Mouse (Mus musculus): Measurements from ENCODE around the gene Cbfa2t3. TPM values are rescaled to one million over a fixed set of nuclear protein-coding genes. Genes with fewer than 3 reads are reported as not detected.

Gene Cbfa2t3
- polyA plus RNA-seq, 1 experiment from 2014 or later, result 3.6 TPM

DNA sequence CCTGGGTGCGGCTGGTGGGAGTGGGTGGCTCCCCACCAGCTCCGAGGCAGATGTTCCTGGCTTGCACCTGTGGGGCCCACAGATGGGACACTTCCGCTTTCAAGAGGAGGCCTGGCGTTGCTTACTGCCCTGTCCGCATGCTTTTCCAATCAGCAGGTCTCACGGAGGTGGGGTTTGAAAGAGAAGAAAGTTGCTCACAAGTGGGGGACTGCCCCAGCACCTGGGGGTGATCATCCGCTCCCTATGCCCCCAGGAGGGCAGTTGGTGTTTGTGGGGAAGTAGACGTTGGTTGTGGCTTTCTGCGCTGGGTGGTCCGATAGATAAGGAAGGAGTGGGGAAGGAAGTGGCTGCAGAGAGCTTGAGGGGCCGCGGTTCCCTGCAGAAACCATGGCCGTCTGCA, 1.7 kb upstream of the Cbfa2t3 start:
- Histone ChIP-seq H3K4me2 (no peak overlapping the region), H3K9me3 (replicated peaks) (no peaks in the 10 kb centered on the region), H3K9ac (no peak overlapping the region), H3K27me3 (no peaks in the 10 kb centered on the region), H3K36me3 (no peaks in the 10 kb centered on the region), H3K27ac (no peak overlapping the region), H3K4me3 (replicated peaks) (no peak overlapping the region), H3K4me1 (peaks cover 16% of the 10 kb centered on the region)
- 75% methylated on average over 13 of the region's 13 CpGs for WGBS
- ATAC-seq (replicated peaks; ENCODE audit: low FRiP score), result no peak

DNA sequence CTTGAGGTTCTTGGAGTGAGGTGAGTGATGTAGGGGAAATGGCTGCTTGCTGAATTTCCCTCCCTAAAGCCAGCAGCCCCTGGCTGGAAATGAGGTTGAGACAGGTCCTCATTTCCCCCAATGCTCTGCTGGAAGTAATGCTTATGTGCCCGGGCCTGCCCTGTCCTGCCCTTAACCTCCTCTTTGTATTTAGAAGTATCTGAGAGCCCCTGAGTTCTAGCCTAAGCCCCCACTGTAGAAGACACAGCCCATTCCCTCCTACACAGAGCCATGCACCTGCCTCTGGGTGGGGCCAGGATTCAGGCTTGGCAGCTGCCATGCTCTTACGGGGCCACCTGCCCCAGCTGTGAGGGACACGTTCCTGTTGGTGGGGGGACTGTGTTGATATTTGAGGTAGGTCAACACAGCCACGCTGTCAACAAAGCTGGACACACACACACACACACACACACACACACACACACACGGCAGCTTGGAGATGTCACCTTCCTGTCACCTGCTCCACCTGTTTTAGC, 598 bp downstream of the Cbfa2t3 start:
- Histone ChIP-seq H3K9ac (no peak overlapping the region), H3K4me2 (peak overlapping the region; percentile 41), H3K9me3 (replicated peaks) (no peaks in the 10 kb centered on the region), H3K36me3 (no peaks in the 10 kb centered on the region), H3K27ac (no peak overlapping the region), H3K4me1 (peaks cover 16% of the 10 kb centered on the region), H3K27me3 (no peaks in the 10 kb centered on the region), H3K4me3 (replicated peaks) (peak overlapping the region; percentile 21)
- ATAC-seq (replicated peaks; ENCODE audit: low FRiP score), result no peak
- 72% methylated on average over 5 of the region's 5 CpGs for WGBS

DNA sequence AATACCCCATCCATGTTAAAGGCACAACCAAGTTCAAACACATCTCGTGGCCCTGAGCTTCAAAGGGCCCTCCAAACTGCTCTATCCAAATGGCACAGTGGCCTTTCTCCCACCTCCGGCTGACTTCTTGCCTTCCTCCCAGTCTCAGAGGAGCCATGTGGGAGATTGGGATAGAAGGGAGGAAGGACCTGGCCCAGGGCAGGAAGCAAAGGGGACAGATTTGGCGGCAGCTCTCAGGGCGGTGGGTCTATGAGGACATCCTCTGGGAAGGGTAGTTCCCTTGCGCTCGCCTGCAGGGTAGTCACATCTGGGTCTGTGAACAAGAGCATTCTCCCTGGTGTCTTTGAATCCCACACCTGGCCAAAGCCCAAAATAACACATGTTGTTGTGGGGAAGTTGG, 1.3 kb downstream of the Cbfa2t3 start:
- no peaks in the 10 kb centered on the region for H3K36me3 ChIP-seq
- H3K4me3 ChIP-seq (replicated peaks), result peak overlapping the region; percentile 21
- ATAC-seq (replicated peaks; ENCODE audit: low FRiP score), result no peak
- peak overlapping the region; percentile 41 for H3K4me2 ChIP-seq
- no peak overlapping the region for H3K27ac ChIP-seq
- WGBS, result 58% methylated on average over 6 of the region's 6 CpGs
- no peaks in the 10 kb centered on the region for H3K27me3 ChIP-seq
- H3K9ac ChIP-seq, result no peak overlapping the region
- H3K9me3 ChIP-seq (replicated peaks), result no peaks in the 10 kb centered on the region
- peaks cover 16% of the 10 kb centered on the region for H3K4me1 ChIP-seq

DNA sequence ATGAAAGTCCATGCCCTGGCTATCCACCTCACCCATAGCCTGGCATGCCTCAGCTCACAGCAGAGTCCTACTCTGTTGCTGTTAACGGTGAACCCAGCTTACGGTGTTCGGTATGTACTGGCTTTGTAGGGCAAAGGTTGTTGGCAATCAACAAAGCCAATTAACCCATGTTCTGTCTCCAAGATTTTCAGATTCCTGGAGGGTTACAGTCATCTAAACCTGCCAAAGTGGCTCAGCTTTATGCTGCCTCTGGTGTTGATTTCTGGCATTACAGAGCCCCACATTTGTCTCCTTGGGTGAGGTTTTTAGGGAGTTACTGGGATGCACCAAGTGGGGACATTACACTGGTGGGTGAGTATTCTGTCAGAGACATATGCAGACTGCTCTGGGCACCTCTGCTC, 1.7 kb downstream of the Cbfa2t3 start:
- no peak for ATAC-seq (replicated peaks; ENCODE audit: low FRiP score)
- 65% methylated on average over 3 of the region's 3 CpGs for WGBS
- Histone ChIP-seq H3K36me3 (no peaks in the 10 kb centered on the region), H3K4me1 (peaks cover 16% of the 10 kb centered on the region), H3K4me2 (peak overlapping the region; percentile 41; the same call in 1 of the 2 replicates), H3K9ac (no peak overlapping the region), H3K4me3 (replicated peaks) (peak overlapping the region; percentile 21; the same call in 1 of the 2 replicates), H3K9me3 (replicated peaks) (no peaks in the 10 kb centered on the region), H3K27ac (no peak overlapping the region), H3K27me3 (no peaks in the 10 kb centered on the region)

DNA sequence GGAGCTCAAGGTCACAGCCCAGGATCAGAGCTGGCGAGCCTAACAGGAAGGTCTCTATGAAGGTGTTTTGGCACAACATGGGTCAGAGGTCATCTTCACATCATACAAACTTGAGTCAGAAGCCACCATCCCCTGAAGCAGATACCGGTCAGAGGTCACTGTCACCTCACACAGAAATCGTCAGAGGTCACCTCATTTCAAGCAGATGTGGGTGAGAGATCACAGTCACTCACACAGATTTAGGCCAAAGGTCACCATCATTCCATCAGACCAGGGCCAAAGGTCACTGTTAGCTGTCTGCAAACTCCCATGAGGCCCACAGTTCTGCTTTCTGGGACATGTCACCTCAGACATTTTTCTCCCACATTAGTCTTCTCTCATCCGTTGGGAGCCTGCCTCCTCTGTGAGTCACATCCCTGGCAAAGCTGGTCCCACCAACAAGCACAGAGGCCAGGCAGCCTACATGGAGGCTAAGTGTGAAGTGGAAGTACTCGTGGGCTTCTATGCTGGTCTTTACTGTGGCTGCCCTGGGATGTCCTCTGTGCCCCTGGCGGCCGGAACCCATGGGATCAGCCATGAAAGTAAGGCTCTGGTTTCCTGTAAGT, 3.4 kb downstream of the Cbfa2t3 start:
- Histone ChIP-seq H3K27me3 (no peaks in the 10 kb centered on the region), H3K9ac (no peak overlapping the region), H3K4me2 (no peak overlapping the region), H3K4me3 (replicated peaks) (no peak overlapping the region), H3K9me3 (replicated peaks) (no peaks in the 10 kb centered on the region), H3K36me3 (no peaks in the 10 kb centered on the region), H3K4me1 (peaks cover 13% of the 10 kb centered on the region), H3K27ac (no peak overlapping the region)
- WGBS, result 52% methylated on average over 7 of the region's 7 CpGs
- ATAC-seq (replicated peaks; ENCODE audit: low FRiP score), result no peak

DNA sequence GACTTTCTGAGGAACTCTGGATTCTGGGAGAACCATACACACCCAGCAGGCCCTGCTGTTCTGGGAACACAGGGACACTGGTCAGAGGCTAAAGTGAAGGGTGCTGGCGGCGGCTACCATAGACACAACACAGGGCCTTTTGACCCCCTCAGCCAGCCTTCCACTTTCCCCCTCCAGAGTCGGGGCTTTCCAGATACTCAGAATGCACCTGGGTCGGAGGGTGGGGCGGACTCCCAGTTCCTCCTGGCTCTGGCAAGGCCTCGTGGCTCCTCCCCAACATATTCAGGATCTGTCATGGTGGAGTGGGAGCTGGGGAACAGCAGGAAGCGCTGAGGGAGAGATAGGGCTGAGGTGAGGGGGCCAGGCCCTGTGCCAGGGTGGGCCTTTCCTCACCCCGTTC, 6.8 kb downstream of the Cbfa2t3 start:
- 69% methylated on average over 8 of the region's 8 CpGs for WGBS
- no peak for ATAC-seq (replicated peaks; ENCODE audit: low FRiP score)
- H3K27ac ChIP-seq, result no peak overlapping the region

DNA sequence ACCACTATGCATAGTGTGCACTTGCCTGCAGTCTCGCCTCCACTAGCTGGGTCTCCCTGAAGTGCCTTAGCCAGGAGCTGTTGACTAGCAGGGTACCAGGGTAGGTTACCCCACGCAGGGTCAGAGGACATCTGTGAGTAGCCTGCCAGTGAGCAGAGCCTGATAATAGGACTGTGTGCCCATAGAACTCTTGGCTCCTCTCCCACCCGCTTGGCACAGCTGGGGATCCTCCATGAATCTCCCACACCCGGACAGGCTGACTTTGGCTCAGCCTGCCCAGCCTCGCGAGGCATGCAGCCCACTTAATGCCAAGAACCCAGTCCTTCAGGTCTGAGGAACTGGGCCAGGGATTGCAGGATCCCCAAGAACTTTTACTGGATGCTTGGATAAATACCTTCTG, 7.9 kb downstream of the Cbfa2t3 start:
- ATAC-seq (replicated peaks; ENCODE audit: low FRiP score), result no peak
- Histone ChIP-seq H3K36me3 (no peaks in the 10 kb centered on the region), H3K27ac (no peak overlapping the region), H3K9me3 (replicated peaks) (no peaks in the 10 kb centered on the region), H3K4me1 (0 out of 2 replicates have a peak, but pooled peaks cover 2% of the 10 kb centered on the region), H3K4me3 (replicated peaks) (no peak overlapping the region), H3K27me3 (peaks cover 19% of the 10 kb centered on the region), H3K9ac (no peak overlapping the region), H3K4me2 (no peak overlapping the region)
- WGBS, result 79% methylated on average over 6 of the region's 6 CpGs

More for the DNA sequence above, 6.8 kb downstream of the Cbfa2t3 start:
- Histone ChIP-seq H3K4me2 (no peak overlapping the region), H3K4me3 (replicated peaks) (no peak overlapping the region), H3K4me1 (0 out of 2 replicates have a peak, but pooled peaks cover 2% of the 10 kb centered on the region), H3K36me3 (no peaks in the 10 kb centered on the region), H3K27me3 (peaks cover 8% of the 10 kb centered on the region), H3K9ac (no peak overlapping the region), H3K9me3 (replicated peaks) (no peaks in the 10 kb centered on the region)

DNA sequence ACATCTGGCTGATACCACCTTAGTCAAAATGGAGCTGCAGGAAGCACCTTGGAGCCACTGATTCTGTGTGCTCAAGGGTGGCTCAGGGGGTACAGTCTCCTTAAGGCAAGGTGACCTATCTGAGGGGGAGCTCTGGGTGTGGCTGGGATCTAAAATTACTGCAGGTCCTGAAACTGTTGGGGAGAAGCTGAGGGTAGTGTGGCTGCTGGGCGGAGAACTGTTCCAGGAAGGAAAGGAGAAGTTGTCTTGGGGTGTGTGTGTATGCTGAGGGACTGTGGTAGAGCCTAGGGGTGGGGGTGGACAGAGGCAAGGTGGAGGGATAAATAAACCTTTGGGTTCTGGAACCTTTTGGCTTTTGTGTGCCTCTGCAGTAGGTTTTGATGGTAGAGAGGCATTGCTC, 9.6 kb downstream of the Cbfa2t3 start:
- 88% methylated on average over 1 of the region's 1 CpGs for WGBS
- no peak overlapping the region for H3K27ac ChIP-seq
- H3K9ac ChIP-seq, result no peak overlapping the region
- no peak overlapping the region for H3K4me3 ChIP-seq (replicated peaks)
- H3K4me2 ChIP-seq, result no peak overlapping the region
- no peak for ATAC-seq (replicated peaks; ENCODE audit: low FRiP score)
- no peaks in the 10 kb centered on the region for H3K36me3 ChIP-seq
- H3K27me3 ChIP-seq, result peaks cover 36% of the 10 kb centered on the region
- H3K4me1 ChIP-seq, result no peaks in the 10 kb centered on the region
- H3K9me3 ChIP-seq (replicated peaks), result no peaks in the 10 kb centered on the region

DNA sequence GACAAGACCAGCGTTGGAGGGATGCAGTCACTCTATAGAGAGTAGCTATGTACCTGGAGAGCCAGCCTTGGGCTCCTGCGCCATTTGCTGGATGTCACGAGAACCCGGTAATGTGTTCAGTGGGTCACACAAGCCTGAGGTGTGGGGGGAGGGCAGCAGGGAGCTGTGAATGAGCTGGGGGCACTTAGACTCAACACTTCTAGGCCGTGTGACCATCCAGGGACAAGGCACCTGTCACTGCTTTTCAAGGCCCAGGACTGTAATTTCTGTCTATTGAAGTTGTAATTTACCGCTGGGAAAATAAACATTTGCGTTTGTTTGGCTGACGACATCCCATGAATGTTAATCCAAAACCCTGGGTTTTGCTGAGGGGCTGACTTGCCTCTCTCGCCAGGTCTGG, 12.0 kb downstream of the Cbfa2t3 start:
- 70% methylated on average over 9 of the region's 9 CpGs for WGBS
- Histone ChIP-seq H3K36me3 (no peaks in the 10 kb centered on the region), H3K4me1 (no peaks in the 10 kb centered on the region), H3K4me3 (replicated peaks) (no peak overlapping the region), H3K9ac (no peak overlapping the region), H3K9me3 (replicated peaks) (no peaks in the 10 kb centered on the region), H3K27ac (no peak overlapping the region), H3K4me2 (no peak overlapping the region), H3K27me3 (peaks cover 51% of the 10 kb centered on the region)
- no peak for ATAC-seq (replicated peaks; ENCODE audit: low FRiP score)

DNA sequence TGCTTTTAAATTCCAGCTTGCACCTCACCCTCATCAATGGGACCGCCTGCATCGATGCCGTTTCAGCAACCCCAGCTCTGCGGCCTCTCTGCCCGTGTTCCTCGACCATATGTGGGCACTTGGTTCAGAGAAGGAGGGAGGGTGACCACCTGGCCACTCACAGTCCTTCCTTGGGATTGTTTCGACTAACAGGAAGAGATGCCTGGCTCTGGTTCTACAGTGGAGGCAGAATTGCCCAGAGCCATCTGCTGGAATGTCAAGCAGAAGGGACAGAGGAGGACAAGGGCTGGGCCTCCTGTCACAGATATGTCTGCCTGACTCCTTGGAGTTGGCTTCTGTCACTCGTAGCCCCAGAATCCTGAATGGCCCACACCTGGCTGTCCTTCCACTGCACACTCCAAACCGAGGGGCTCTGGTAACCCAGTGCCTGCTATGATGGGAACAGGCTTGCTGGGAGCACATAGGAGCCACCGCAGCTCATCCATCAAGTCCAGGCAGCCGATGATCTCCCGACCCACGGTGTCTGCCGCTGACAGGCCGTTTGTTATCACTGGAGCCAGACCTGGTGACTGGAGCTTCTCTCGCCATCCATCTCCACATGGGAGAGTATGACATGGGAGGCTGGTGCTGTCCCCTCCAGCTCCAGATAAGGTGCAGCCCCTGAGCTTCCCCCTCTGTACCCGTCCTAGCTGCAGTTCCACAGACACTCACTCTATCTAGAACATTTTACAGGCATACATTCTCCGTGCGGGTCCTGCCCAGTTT, 13.6 kb downstream of the Cbfa2t3 start:
- WGBS, result 49% methylated on average over 19 of the region's 19 CpGs
- no peak overlapping the region for H3K27ac ChIP-seq
- H3K27me3 ChIP-seq, result peaks cover 65% of the 10 kb centered on the region
- H3K9ac ChIP-seq, result no peak overlapping the region
- no peaks in the 10 kb centered on the region for H3K9me3 ChIP-seq (replicated peaks)
- no peaks in the 10 kb centered on the region for H3K36me3 ChIP-seq
- no peaks in the 10 kb centered on the region for H3K4me1 ChIP-seq
- ATAC-seq (replicated peaks; ENCODE audit: low FRiP score), result peak; percentile 56; the same call in 1 of the 2 replicates
- H3K4me3 ChIP-seq (replicated peaks), result no peak overlapping the region
- no peak overlapping the region for H3K4me2 ChIP-seq

DNA sequence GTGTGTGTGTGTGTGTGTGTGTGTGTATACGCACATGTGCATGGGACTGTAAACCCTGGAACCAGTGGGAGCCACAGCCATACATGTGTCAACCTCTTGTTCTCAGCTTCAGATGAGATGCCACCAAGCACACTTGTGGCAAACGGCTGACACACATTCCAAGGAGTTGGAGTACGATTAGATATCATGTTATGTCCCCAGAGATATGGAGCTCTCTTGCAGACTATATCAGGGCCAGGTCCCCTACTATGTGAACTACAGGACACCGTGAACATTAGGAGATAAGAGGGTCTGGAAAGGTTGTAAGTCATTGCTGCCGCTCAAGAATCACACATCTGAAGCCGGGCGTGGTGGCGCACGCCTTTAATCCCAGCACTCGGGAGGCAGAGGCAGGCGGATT, 16.1 kb downstream of the Cbfa2t3 start:
- ATAC-seq (replicated peaks; ENCODE audit: low FRiP score), result no peak
- WGBS, result 94% methylated on average over 11 of the region's 11 CpGs
- Histone ChIP-seq H3K4me1 (peaks cover 21% of the 10 kb centered on the region), H3K9ac (no peak overlapping the region), H3K4me2 (no peak overlapping the region), H3K4me3 (replicated peaks) (no peak overlapping the region), H3K27me3 (peaks cover 85% of the 10 kb centered on the region), H3K36me3 (no peaks in the 10 kb centered on the region), H3K9me3 (replicated peaks) (no peaks in the 10 kb centered on the region), H3K27ac (no peak overlapping the region)

DNA sequence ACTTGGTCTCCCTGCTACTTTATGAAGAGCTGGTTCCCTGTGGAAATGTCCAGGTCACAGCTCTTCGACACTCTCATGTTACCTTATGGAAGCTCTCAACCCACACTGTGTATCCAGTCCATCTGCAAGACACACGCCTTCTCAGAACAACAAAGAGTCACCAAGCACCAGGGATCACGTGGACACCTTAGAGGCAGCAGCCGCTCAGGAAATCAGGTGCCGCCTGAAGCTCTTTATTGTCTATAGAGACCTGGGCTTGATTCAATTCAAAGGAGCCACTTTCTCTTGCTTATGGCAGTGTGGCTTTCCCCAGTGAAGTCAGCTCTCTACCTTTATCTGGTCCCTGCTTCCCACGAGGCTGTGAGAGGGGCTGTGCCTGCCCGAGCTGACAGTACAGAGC, 18.7 kb downstream of the Cbfa2t3 start:
- ATAC-seq (replicated peaks; ENCODE audit: low FRiP score), result no peak
- Histone ChIP-seq H3K27ac (no peak overlapping the region), H3K4me1 (peaks cover 37% of the 10 kb centered on the region), H3K4me3 (replicated peaks) (no peak overlapping the region), H3K36me3 (no peaks in the 10 kb centered on the region), H3K4me2 (no peak overlapping the region), H3K9ac (no peak overlapping the region), H3K27me3 (peaks cover 88% of the 10 kb centered on the region), H3K9me3 (replicated peaks) (no peaks in the 10 kb centered on the region)
- 32% methylated on average over 7 of the region's 7 CpGs for WGBS
